Mouse (Mus musculus): ENCODE data around the gene Rnf38. TPM values are rescaled to one million over a fixed set of nuclear protein-coding genes. Genes with fewer than 3 reads are reported as not detected.

Gene Rnf38
- 36.6 and 39.3 TPM in 2 replicates for polyA plus RNA-seq (2014; fragmentation: Nextera tagmentation; extraction: Ambion mirVana)

- no peaks in the 10 kb centered on the region for H3K27me3 ChIP-seq (ENCODE audit: control insufficient read depth, insufficient read depth, low read length)
- no peaks in the 10 kb centered on the region for H3K9me3 ChIP-seq (ENCODE audit: control insufficient read depth, low read length)
- peak within 1 kb of the TSS; percentile 84 for H3K9ac ChIP-seq (ENCODE audit: low read length)
- peak within 1 kb of the TSS; percentile 75 for H3K4me2 ChIP-seq (ENCODE audit: low read depth, severe bottlenecking)
- no peaks in the 10 kb centered on the region for H3K36me3 ChIP-seq (ENCODE audit: control insufficient read depth, insufficient read depth, low read length)
- DNase-seq (ENCODE audit: low spot score) (no peak), ATAC-seq (ENCODE audit: insufficient number of reproducible peaks, low FRiP score, low TSS enrichment, low read depth) (no peak)
- H3K4me3 ChIP-seq (ENCODE audit: low read depth, low read length) = peak within 1 kb of the TSS; percentile 80
- H3K27ac ChIP-seq (replicated peaks; ENCODE audit: low read depth, low read length) = peak within 1 kb of the TSS; percentile 90
- peaks cover 5% of the 10 kb centered on the region; the same call in 1 of the 2 replicates for H3K4me1 ChIP-seq (ENCODE audit: control insufficient read depth, insufficient read depth, low read length)
- under 1% methylated on average over 42 of the region's 61 CpGs for WGBS
Observed at GRCm38 (mm10) chr4:44233713-44234003, at the start of gene Rnf38. Gene Rnf38 (minus strand): TSS chr4:44233789.

DNA sequence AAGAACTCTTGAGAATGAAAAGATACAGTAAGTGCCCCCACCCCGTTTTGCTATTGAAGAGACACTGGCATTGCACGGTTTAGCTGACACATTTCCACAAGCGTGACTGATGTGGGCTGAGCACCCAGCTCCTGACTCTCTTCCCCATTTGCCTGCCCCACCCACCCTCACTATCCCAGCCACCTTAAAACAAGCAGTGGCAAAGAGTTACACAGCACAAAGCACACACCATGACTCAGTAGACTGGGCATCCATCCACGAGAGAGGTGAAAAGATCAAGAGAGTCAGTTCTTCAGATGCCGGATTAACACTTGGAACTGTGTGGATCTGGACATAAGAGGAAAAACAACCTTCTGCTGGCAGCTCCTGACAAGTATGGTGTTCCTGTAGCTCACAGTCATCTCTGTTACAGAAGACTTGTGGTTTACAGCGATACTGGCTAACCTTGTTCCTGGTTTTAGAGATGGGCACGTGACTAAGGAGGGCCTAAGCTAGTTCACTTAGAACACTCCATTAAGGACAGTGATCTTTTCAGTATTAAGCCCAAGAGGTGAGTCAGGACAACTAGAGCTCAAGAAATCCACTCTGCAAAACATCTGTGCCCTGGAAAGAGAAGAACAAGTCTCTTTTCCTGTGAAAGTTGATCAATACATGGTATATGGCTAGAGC is 48.1 kb upstream of the Rnf38 start:
- Histone ChIP-seq H3K36me3 (ENCODE audit: control insufficient read depth, insufficient read depth, low read length) (no peaks in the 10 kb centered on the region), H3K9ac (ENCODE audit: low read length) (no peak overlapping the region), H3K27ac (replicated peaks; ENCODE audit: low read depth, low read length) (no peak overlapping the region), H3K4me2 (ENCODE audit: low read depth, severe bottlenecking) (no peak overlapping the region), H3K9me3 (ENCODE audit: control insufficient read depth, low read length) (no peaks in the 10 kb centered on the region), H3K4me3 (ENCODE audit: low read depth, low read length) (no peak overlapping the region), H3K27me3 (ENCODE audit: control insufficient read depth, insufficient read depth, low read length) (no peaks in the 10 kb centered on the region), H3K4me1 (ENCODE audit: control insufficient read depth, insufficient read depth, low read length) (no peaks in the 10 kb centered on the region)
- 80% methylated on average over 7 of the region's 7 CpGs for WGBS
- ATAC-seq (ENCODE audit: insufficient number of reproducible peaks, low FRiP score, low TSS enrichment, low read depth) (no peak), DNase-seq (ENCODE audit: low spot score) (no peak)

DNA sequence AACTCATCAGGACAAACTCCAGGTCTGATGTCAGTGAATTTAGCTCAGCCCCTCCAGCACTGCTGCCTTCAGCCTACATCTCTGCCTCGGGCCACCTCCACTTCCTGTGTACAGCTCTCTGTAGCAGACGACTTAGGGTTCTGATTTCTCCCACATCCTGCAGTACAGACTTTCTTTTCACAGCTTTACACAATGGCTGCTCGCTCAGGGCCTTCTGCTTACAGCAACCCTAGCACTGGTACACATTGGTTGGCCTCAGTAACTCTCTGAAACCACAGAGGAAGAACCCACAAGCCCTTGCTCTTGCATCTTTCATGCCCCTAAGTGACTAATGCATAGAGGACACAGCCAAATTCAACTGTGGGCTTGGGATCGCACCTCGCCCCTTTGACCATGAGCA is 37.5 kb upstream of the Rnf38 start:
- no peaks in the 10 kb centered on the region for H3K36me3 ChIP-seq (ENCODE audit: control insufficient read depth, insufficient read depth, low read length)
- WGBS = 54% methylated on average over 5 of the region's 5 CpGs
- H3K4me2 ChIP-seq (ENCODE audit: low read depth, severe bottlenecking) = no peak overlapping the region
- no peak for DNase-seq (ENCODE audit: low spot score)
- no peaks in the 10 kb centered on the region for H3K9me3 ChIP-seq (ENCODE audit: control insufficient read depth, low read length)
- no peak for ATAC-seq (ENCODE audit: insufficient number of reproducible peaks, low FRiP score, low TSS enrichment, low read depth)
- no peak overlapping the region for H3K4me3 ChIP-seq (ENCODE audit: low read depth, low read length)
- no peak overlapping the region for H3K9ac ChIP-seq (ENCODE audit: low read length)
- no peaks in the 10 kb centered on the region for H3K27me3 ChIP-seq (ENCODE audit: control insufficient read depth, insufficient read depth, low read length)
- no peaks in the 10 kb centered on the region for H3K4me1 ChIP-seq (ENCODE audit: control insufficient read depth, insufficient read depth, low read length)
- H3K27ac ChIP-seq (replicated peaks; ENCODE audit: low read depth, low read length) = no peak overlapping the region

- Histone ChIP-seq H3K9me3 (ENCODE audit: control insufficient read depth, low read length) (no peaks in the 10 kb centered on the region), H3K4me3 (ENCODE audit: low read depth, low read length) (no peak overlapping the region), H3K36me3 (ENCODE audit: control insufficient read depth, insufficient read depth, low read length) (no peaks in the 10 kb centered on the region), H3K4me2 (ENCODE audit: low read depth, severe bottlenecking) (no peak overlapping the region), H3K4me1 (ENCODE audit: control insufficient read depth, insufficient read depth, low read length) (no peaks in the 10 kb centered on the region), H3K27ac (replicated peaks; ENCODE audit: low read depth, low read length) (no peak overlapping the region), H3K9ac (ENCODE audit: low read length) (no peak overlapping the region), H3K27me3 (ENCODE audit: control insufficient read depth, insufficient read depth, low read length) (no peaks in the 10 kb centered on the region)
- DNase-seq (ENCODE audit: low spot score) (no peak), ATAC-seq (ENCODE audit: insufficient number of reproducible peaks, low FRiP score, low TSS enrichment, low read depth) (no peak)
- WGBS = 93% methylated on average over 14 of the region's 14 CpGs
Observed at GRCm38 (mm10) chr4:44269376-44269817, 35.8 kb upstream of the Rnf38 start.

DNA sequence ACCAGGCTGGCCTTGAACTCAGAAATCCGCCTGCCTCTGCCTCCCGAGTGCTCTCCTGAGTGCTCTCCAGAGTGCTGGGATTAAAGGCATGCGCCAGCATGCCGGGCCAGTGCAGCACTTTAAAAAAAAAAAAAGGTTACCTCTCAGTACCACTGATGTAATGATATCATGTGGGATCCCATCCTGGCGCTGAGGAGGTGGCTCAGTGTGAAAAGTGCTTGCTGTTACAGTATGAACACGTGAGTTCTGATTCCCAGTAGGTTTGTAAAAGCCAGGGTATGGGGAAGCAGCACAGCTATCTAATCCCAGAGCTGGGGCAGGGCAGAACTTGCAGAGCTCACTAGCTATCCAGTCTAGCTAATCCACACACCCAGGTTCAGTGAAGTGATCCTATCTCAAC is 33.8 kb upstream of the Rnf38 start:
- Histone ChIP-seq H3K27ac (replicated peaks; ENCODE audit: low read depth, low read length) (no peak overlapping the region), H3K4me2 (ENCODE audit: low read depth, severe bottlenecking) (no peak overlapping the region), H3K36me3 (ENCODE audit: control insufficient read depth, insufficient read depth, low read length) (no peaks in the 10 kb centered on the region), H3K9me3 (ENCODE audit: control insufficient read depth, low read length) (no peaks in the 10 kb centered on the region), H3K27me3 (ENCODE audit: control insufficient read depth, insufficient read depth, low read length) (no peaks in the 10 kb centered on the region), H3K4me1 (ENCODE audit: control insufficient read depth, insufficient read depth, low read length) (no peaks in the 10 kb centered on the region), H3K4me3 (ENCODE audit: low read depth, low read length) (no peak overlapping the region), H3K9ac (ENCODE audit: low read length) (no peak overlapping the region)
- ATAC-seq (ENCODE audit: insufficient number of reproducible peaks, low FRiP score, low TSS enrichment, low read depth) (no peak), DNase-seq (ENCODE audit: low spot score) (no peak)
- WGBS = 90% methylated on average over 6 of the region's 6 CpGs

GRCm38 (mm10) chr4:44265500-44265899 is 31.9 kb upstream of the Rnf38 start:
- DNase-seq (ENCODE audit: low spot score) = no peak
- Histone ChIP-seq H3K36me3 (ENCODE audit: control insufficient read depth, insufficient read depth, low read length) (no peaks in the 10 kb centered on the region), H3K4me1 (ENCODE audit: control insufficient read depth, insufficient read depth, low read length) (no peaks in the 10 kb centered on the region), H3K4me2 (ENCODE audit: low read depth, severe bottlenecking) (no peak overlapping the region), H3K9ac (ENCODE audit: low read length) (no peak overlapping the region), H3K27ac (replicated peaks; ENCODE audit: low read depth, low read length) (no peak overlapping the region), H3K9me3 (ENCODE audit: control insufficient read depth, low read length) (no peaks in the 10 kb centered on the region), H3K4me3 (ENCODE audit: low read depth, low read length) (no peak overlapping the region), H3K27me3 (ENCODE audit: control insufficient read depth, insufficient read depth, low read length) (no peaks in the 10 kb centered on the region)
- no peak for ATAC-seq (ENCODE audit: insufficient number of reproducible peaks, low FRiP score, low TSS enrichment, low read depth)
- WGBS = 86% methylated on average over 3 of the region's 3 CpGs

- Histone ChIP-seq H3K4me2 (ENCODE audit: low read depth, severe bottlenecking) (no peak overlapping the region), H3K36me3 (ENCODE audit: control insufficient read depth, insufficient read depth, low read length) (no peaks in the 10 kb centered on the region), H3K27me3 (ENCODE audit: control insufficient read depth, insufficient read depth, low read length) (no peaks in the 10 kb centered on the region), H3K27ac (replicated peaks; ENCODE audit: low read depth, low read length) (no peak overlapping the region), H3K9ac (ENCODE audit: low read length) (no peak overlapping the region), H3K4me1 (ENCODE audit: control insufficient read depth, insufficient read depth, low read length) (no peaks in the 10 kb centered on the region), H3K4me3 (ENCODE audit: low read depth, low read length) (no peak overlapping the region), H3K9me3 (ENCODE audit: control insufficient read depth, low read length) (no peaks in the 10 kb centered on the region)
- DNase-seq (ENCODE audit: low spot score) (peak; percentile 85), ATAC-seq (ENCODE audit: insufficient number of reproducible peaks, low FRiP score, low TSS enrichment, low read depth) (no peak)
- WGBS = 5% methylated on average over 10 of the region's 10 CpGs
Observed at GRCm38 (mm10) chr4:44260244-44260643, 26.7 kb upstream of the Rnf38 start.

GRCm38 (mm10) chr4:44259126-44259525 is 25.5 kb upstream of the Rnf38 start:
- WGBS = 87% methylated on average over 4 of the region's 4 CpGs
- no peaks in the 10 kb centered on the region for H3K27me3 ChIP-seq (ENCODE audit: control insufficient read depth, insufficient read depth, low read length)
- H3K4me1 ChIP-seq (ENCODE audit: control insufficient read depth, insufficient read depth, low read length) = no peaks in the 10 kb centered on the region
- no peak overlapping the region for H3K4me2 ChIP-seq (ENCODE audit: low read depth, severe bottlenecking)
- H3K36me3 ChIP-seq (ENCODE audit: control insufficient read depth, insufficient read depth, low read length) = no peaks in the 10 kb centered on the region
- H3K4me3 ChIP-seq (ENCODE audit: low read depth, low read length) = no peak overlapping the region
- H3K9me3 ChIP-seq (ENCODE audit: control insufficient read depth, low read length) = no peaks in the 10 kb centered on the region
- ATAC-seq (ENCODE audit: insufficient number of reproducible peaks, low FRiP score, low TSS enrichment, low read depth) (no peak), DNase-seq (ENCODE audit: low spot score) (no peak)
- no peak overlapping the region for H3K9ac ChIP-seq (ENCODE audit: low read length)
- H3K27ac ChIP-seq (replicated peaks; ENCODE audit: low read depth, low read length) = no peak overlapping the region

DNA sequence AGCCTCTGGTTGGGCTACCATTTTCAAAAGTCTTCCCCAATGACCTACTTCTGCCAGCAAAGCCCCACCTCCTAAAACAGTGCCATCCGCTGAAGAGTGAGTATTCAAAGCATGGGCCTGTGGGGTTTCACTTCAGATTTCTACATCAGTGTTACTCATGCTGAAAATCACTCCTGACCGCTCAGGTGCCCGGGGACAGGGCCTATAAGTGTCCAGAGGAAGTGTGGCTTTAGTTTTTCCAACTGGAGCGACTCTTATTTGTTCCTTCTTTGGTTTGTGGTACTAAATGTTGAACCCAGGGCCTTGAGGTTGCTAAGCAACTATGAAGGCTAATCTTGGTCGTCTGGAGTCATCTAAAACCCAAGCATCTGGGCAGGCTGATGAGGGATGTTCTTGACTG is 21.0 kb upstream of the Rnf38 start:
- ATAC-seq (ENCODE audit: insufficient number of reproducible peaks, low FRiP score, low TSS enrichment, low read depth) (no peak), DNase-seq (ENCODE audit: low spot score) (no peak)
- no peaks in the 10 kb centered on the region for H3K36me3 ChIP-seq (ENCODE audit: control insufficient read depth, insufficient read depth, low read length)
- no peak overlapping the region for H3K9ac ChIP-seq (ENCODE audit: low read length)
- H3K4me1 ChIP-seq (ENCODE audit: control insufficient read depth, insufficient read depth, low read length) = no peaks in the 10 kb centered on the region
- no peaks in the 10 kb centered on the region for H3K27me3 ChIP-seq (ENCODE audit: control insufficient read depth, insufficient read depth, low read length)
- WGBS = 74% methylated on average over 5 of the region's 5 CpGs
- H3K27ac ChIP-seq (replicated peaks; ENCODE audit: low read depth, low read length) = no peak overlapping the region
- H3K4me3 ChIP-seq (ENCODE audit: low read depth, low read length) = no peak overlapping the region
- no peaks in the 10 kb centered on the region for H3K9me3 ChIP-seq (ENCODE audit: control insufficient read depth, low read length)
- no peak overlapping the region for H3K4me2 ChIP-seq (ENCODE audit: low read depth, severe bottlenecking)
